Mouse (Mus musculus) kidney, adult 2 months (tissue): ENCODE results near the gene Nkapl.
"Not testable (repeated sequence)": the region's sequence is repeated elsewhere in the genome, so short reads cannot be mapped to it uniquely, and the experiment has no call there.

Experiments
- CTCF ChIP-seq: fragments of 200-500 bp; conservative IDR thresholded peaks from 2 replicates; pipeline ENCODE4 v1.5.1; 2011; ENCODE audit warnings: low read depth, mild to moderate bottlenecking, control low read depth, low read length, moderate library complexity, mixed read lengths; ENCODE audit not compliant: insufficient read depth, insufficient read length
- POLR2A ChIP-seq: fragments of 200-500 bp; IDR thresholded peaks from one replicate; pipeline ENCODE4 v1.6.1; 2011; ENCODE audit warnings: low read depth, low read length, control low read depth

GRCm38 (mm10) chr13:21478759-21479670 lies 10.7 kb upstream of the Nkapl start, which contains the start of the genes Zkscan4 and Gm10065:
- TF ChIP-seq CTCF, POLR2A: not testable (repeated sequence)
